Comparison of ENCODE assay signal across 11 mouse cellular contexts in the genomic region with DNA sequence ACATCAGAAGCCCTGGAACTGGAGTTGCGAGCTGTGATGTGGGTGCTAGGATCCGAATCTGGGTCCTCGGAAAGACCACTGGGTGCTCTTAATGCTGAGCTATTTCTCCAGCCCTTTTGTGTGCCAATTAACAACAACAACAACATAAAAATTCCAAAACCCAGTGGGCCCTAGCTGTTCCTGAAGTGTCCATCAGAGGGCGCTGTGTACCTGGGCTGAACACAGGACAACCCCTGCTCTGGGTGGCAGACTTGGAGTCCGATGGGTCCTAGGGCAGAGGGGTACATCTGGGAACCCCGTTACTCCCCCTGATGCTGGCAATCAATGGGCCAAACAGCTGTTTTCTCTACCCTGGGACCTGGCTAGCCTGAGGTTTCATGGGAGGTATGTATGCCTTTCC.
DNase-seq lines count a peak whose midpoint lies in the region; ATAC-seq and TF ChIP-seq lines count a peak whose summit lies in the region.
"Had no signal": no experiment of that assay in that cellular context is flagged by ENCODE, and none has a peak within 500 bp of the region (broad histone marks: within the 10 kb centered on the region; RNA-seq: fewer than 3 reads in every experiment).

No protein-coding gene starts in this region.

- peak; percentile 35 for DNase-seq in CD4-positive, CD25-positive, alpha-beta regulatory T cell, adult 2 months (ENCODE audit: low read depth, low spot score)
- DNase-seq in left cerebral cortex, adult 2 months (ENCODE audit: extremely low spot score in 1 of 2, low spot score in 2 of 2) = no peak
- no peak for DNase-seq in left cerebral cortex, postnatal 36 days (ENCODE audit: low spot score in 2 of 2)
- no peak for DNase-seq in CH12.LX (ENCODE audit: extremely low read depth)
- peak; percentile 26 for DNase-seq in forelimb bud, embryonic 11.5 days (ENCODE audit: low read depth, low spot score)
- no peak for DNase-seq in right cerebral cortex, postnatal 10 days (ENCODE audit: low spot score in 2 of 2)
- DNase-seq in cerebellum, postnatal 4 days (ENCODE audit: low spot score in 2 of 2) = no peak
- DNase-seq: cerebellum, adult 11 months; thymus, adult 18-20 months had no signal

- H3K36me3 ChIP-seq in CH12.LX (replicated peaks in 1 of 2; ENCODE audit: control insufficient read depth in 1 of 2, insufficient read depth in 1 of 2, low read length in 1 of 2) = no peaks in the 10 kb centered on the region

- H3K27ac ChIP-seq in left cerebral cortex, adult 2 months = no peak overlapping the region
- no peak overlapping the region for H3K27ac ChIP-seq in CH12.LX (ENCODE audit: insufficient read depth, low read depth)

- no peaks in the 10 kb centered on the region for H3K79me2 ChIP-seq in CH12.LX (replicated peaks; ENCODE audit: control insufficient read depth, extremely low read depth, insufficient read depth, poor library complexity, severe bottlenecking)

- no peak overlapping the region for H3K9ac ChIP-seq in CH12.LX (ENCODE audit: insufficient read depth, low read depth)

- intact Hi-C loops in left cerebral cortex, adult 2 months (cut with DNase I) = loop anchor here (5.0 kb wide), 3 partner anchors 477 to 557 kb away; no protein-coding TSS in a partner anchor
- intact Hi-C loops in left cerebral cortex, postnatal 36 days (cut with DNase I) = loop anchor here (5.0 kb wide), 2 partner anchors 502 to 557 kb away; no protein-coding TSS in a partner anchor

- no peaks in the 10 kb centered on the region for H3K4me1 ChIP-seq in CH12.LX (ENCODE audit: control insufficient read depth in 1 of 2, insufficient read depth in 2 of 2)

- no peak for TF ChIP-seq POLR2A in CH12.LX (IDR thresholded peaks at IDR 0.05; ENCODE audit: low read depth, low read length)

- no peaks in the 10 kb centered on the region for H3K9me3 ChIP-seq in CH12.LX (replicated peaks; ENCODE audit: low read length)

- H3K27me3 ChIP-seq in CH12.LX (replicated peaks) = peaks cover 67% of the 10 kb centered on the region

- no peak for TF ChIP-seq EP300 in CH12.LX (IDR thresholded peaks at IDR 0.05; ENCODE audit: low read length)

- TF ChIP-seq CTCF in left cerebral cortex, adult 2 months (IDR thresholded peaks at IDR 0.05) = peak; percentile 58
- TF ChIP-seq CTCF in CH12.LX (conservative IDR thresholded peaks at IDR 0.05 in 1 of 2, IDR thresholded peaks at IDR 0.05 in 1 of 2; ENCODE audit: low read depth in 2 of 2, low read length in 2 of 2) = peak; percentile 58 to 71

- ATAC-seq in CD4-positive, CD25-positive, alpha-beta regulatory T cell, adult 4 months = no peak
- ATAC-seq: hindbrain, embryonic 16.5 days had no signal

- in situ Hi-C loops in CH12.LX (cut with MboI; ENCODE audit: low pct_ligation_motif_present, low pct_unique_long_range_greater_than_20kb, low sequenced_read_pairs) = no loop called here

- peak; percentile 25 for TF ChIP-seq RAD21 in CH12.LX (IDR thresholded peaks at IDR 0.05; ENCODE audit: low read depth, low read length)

- dilution Hi-C loops in CH12.LX (cut with MboI; ENCODE audit: extremely low pct_ligation_motif_present, extremely low pct_unique_long_range_greater_than_20kb, low sequenced_read_pairs) = no loop called here

- H3K4me3 ChIP-seq in left cerebral cortex, adult 2 months = no peak overlapping the region
- no peak overlapping the region for H3K4me3 ChIP-seq in CH12.LX (replicated peaks in 1 of 3; ENCODE audit: low read depth in 2 of 3, low read length in 2 of 3, poor library complexity in 1 of 3)

- no peak overlapping the region for H3K4me2 ChIP-seq in CH12.LX (ENCODE audit: insufficient read depth, low read depth, poor library complexity, severe bottlenecking)

TF ChIP-seq in CH12.LX, 34 proteins besides CTCF, POLR2A, EP300 and RAD21:
- TF ChIP-seq NELFE (IDR thresholded peaks at IDR 0.05; ENCODE audit: low read depth, low read length) (no peak), BHLHE40 (IDR thresholded peaks at IDR 0.05; ENCODE audit: low read depth, low read length) (no peak), MYC (IDR thresholded peaks at IDR 0.05; ENCODE audit: low read depth, low read length) (no peak), TBP (conservative IDR thresholded peaks at IDR 0.05; ENCODE audit: low read depth, low read length) (no peak), MEF2A (IDR thresholded peaks at IDR 0.05; ENCODE audit: borderline replicate concordance, low read depth, low read length) (no peak), UBTF (IDR thresholded peaks at IDR 0.05; ENCODE audit: low read depth, low read length) (no peak), USF2 (conservative IDR thresholded peaks at IDR 0.05; ENCODE audit: low read depth, low read length) (no peak), CHD2 (IDR thresholded peaks at IDR 0.05; ENCODE audit: low read length) (no peak), MAZ (IDR thresholded peaks at IDR 0.05; ENCODE audit: low read depth, low read length) (no peak)

Comparison
In these comparisons a context has a peak if more than half of its experiments do, and no peak if none do; other contexts are left out.
1. DNase-seq: peak in CD4-positive, CD25-positive, alpha-beta regulatory T cell, adult 2 months (single experiment) and forelimb bud, embryonic 11.5 days (single experiment); none in left cerebral cortex, adult 2 months (0 of 2), left cerebral cortex, postnatal 36 days (0 of 2), CH12.LX (single experiment), right cerebral cortex, postnatal 10 days (0 of 2) and cerebellum, postnatal 4 days (0 of 2).